Mouse (Mus musculus) thymus, adult 2 months (tissue): ENCODE measurements at regions not wholly inside any gene's neighbourhood (a gene's known extent, or its start where the extent isn't known, plus 50 kb on each side); places are given as distances from the start of the nearest gene placed in this dataset.

Experiments
- CTCF ChIP-seq: fragments of 200-500 bp; IDR thresholded peaks from 2 replicates; pipeline ENCODE4 v1.5.1; 2012; ENCODE audit warnings: mild to moderate bottlenecking, control low read depth, low read length, moderate library complexity, borderline replicate concordance; ENCODE audit not compliant: control insufficient read depth, poor library complexity, insufficient read depth; ENCODE audit errors: extremely low read depth
- POLR2A ChIP-seq: fragments of 200-500 bp; IDR thresholded peaks from 2 replicates; pipeline ENCODE4 v1.6.1; 2012; ENCODE audit warnings: mild to moderate bottlenecking, low read length, control low read depth, moderate library complexity; ENCODE audit not compliant: control insufficient read depth, poor library complexity, insufficient read depth; ENCODE audit errors: extremely low read depth

DNA sequence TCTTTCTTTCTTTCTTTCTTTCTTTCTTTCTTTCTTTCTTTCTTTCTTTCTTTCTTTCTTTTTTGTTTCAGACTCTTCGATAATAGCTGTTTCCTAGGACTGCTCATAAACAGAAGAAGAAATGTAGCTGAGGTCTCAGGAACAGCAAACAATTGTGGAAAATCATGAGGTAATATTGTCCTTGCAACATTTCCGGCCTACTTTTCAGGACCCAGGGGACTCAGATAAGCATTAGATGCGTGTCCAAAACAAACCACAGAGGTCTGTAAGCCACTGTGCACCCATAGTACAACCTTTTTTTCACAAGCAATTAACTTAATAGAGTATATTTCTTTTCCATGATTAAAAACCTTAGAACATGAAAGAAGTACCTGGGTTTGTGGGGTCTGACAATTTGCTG is 455.7 kb upstream of the Zeb2 start:
- no peak for TF ChIP-seq POLR2A
- no peak for TF ChIP-seq CTCF
